Mouse (Mus musculus) embryonic facial prominence, embryonic 14.5 days (tissue): ENCODE results near the gene Zfp358. TPM values are rescaled to one million over a fixed set of nuclear protein-coding genes. Genes with fewer than 3 reads are reported as not detected.

ENCODE experiments used
- ATAC-seq: fragments of 200-750 bp; cut with Nextera tagmentation; 2 replicates; pipeline ENCODE4 v1.8.0; 2017; ENCODE audit warnings: low read depth, moderate number of reproducible peaks, moderate TSS enrichment
- DNase-seq: peaks from one replicate; pipeline ENCODE4 v3.0.0-alpha.2; 2015; ENCODE audit warnings: low spot score
- H3K27ac ChIP-seq: fragments of 300-500 bp; sonication (generic); replicated peaks from 2 replicates; pipeline ENCODE4 v1.5.1; 2014; ENCODE audit warnings: low read depth, mild to moderate bottlenecking, low read length, moderate library complexity
- H3K27me3 ChIP-seq: fragments of 300-500 bp; sonication (generic); replicated peaks from 2 replicates; pipeline ENCODE4 v1.6.1; 2014; ENCODE audit warnings: low read length; ENCODE audit not compliant: control insufficient read depth, insufficient read depth
- H3K36me3 ChIP-seq: fragments of 300-500 bp; sonication (generic); 2 replicates; pipeline ENCODE4 v1.6.1; 2014; ENCODE audit warnings: low read length, mixed read lengths; ENCODE audit not compliant: control insufficient read depth, insufficient read depth
- H3K4me1 ChIP-seq: fragments of 300-500 bp; sonication (generic); 2 replicates; pipeline ENCODE4 v1.6.1; 2014; ENCODE audit warnings: antibody characterized with exemption, low read length; ENCODE audit not compliant: control insufficient read depth, insufficient read depth
- H3K4me2 ChIP-seq: fragments of 300-500 bp; sonication (generic); 2 replicates; pipeline ENCODE4 v1.6.1; 2014; ENCODE audit warnings: low read depth, mild to moderate bottlenecking, low read length, moderate library complexity, mixed read lengths
- H3K4me3 ChIP-seq: fragments of 300-500 bp; sonication (generic); 2 replicates; pipeline ENCODE4 v1.5.1; 2014; ENCODE audit warnings: low read depth, mild to moderate bottlenecking, low read length
- H3K9ac ChIP-seq: fragments of 300-500 bp; sonication (generic); 2 replicates; pipeline ENCODE4 v1.6.1; 2014; ENCODE audit warnings: low read depth, mild to moderate bottlenecking, low read length, moderate library complexity, mixed read lengths
- H3K9me3 ChIP-seq: fragments of 300-500 bp; sonication (generic); 2 replicates; pipeline ENCODE4 v1.6.1; 2016; ENCODE audit warnings: low read length; ENCODE audit not compliant: control insufficient read depth
- WGBS: fragments of 180-500 bp; shearing (Covaris S2); extraction: QIAGEN DNeasy Blood & Tissue Kit; methylation state at CpG from one replicate; pipeline ENCODE4 v1.1.7; 2014; 5-methylcytosine and 5-hydroxymethylcytosine counted together
- polyA plus RNA-seq: library from polyadenylated mRNA; unstranded; fragments of >200 nt; fragmentation: Nextera tagmentation; extraction: Ambion mirVana; gene quantifications from 2 replicates; pipeline ENCODE4 v1.2.1, GENCODE M21; 2014

Gene Zfp358
- polyA plus RNA-seq, 1 experiment from 2014 or later, result 22.6 TPM

GRCm38 (mm10) chr8:3468838-3469237 is 24.1 kb upstream of the Zfp358 start:
- no peak overlapping the region for H3K27ac ChIP-seq

GRCm38 (mm10) chr8:3470562-3470961 is 22.4 kb upstream of the Zfp358 start, which contains the start of gene Tex45:
Gene Tex45 (plus strand): TSS chr8:3470862.
- no peak within 1 kb of the TSS for H3K4me3 ChIP-seq
- peaks cover 3% of the 10 kb centered on the region; the same call in 1 of the 2 replicates for H3K27me3 ChIP-seq
- no peaks in the 10 kb centered on the region for H3K36me3 ChIP-seq
- H3K27ac ChIP-seq, result no peak within 1 kb of the TSS
- no peak within 1 kb of the TSS for H3K4me2 ChIP-seq
- H3K9ac ChIP-seq, result no peak within 1 kb of the TSS
- ATAC-seq, result no peak
- DNase-seq, result no peak
- peaks cover 7% of the 10 kb centered on the region; the same call in 1 of the 2 replicates for H3K4me1 ChIP-seq
- H3K9me3 ChIP-seq, result no peaks in the 10 kb centered on the region

More at GRCm38 (mm10) chr8:3468838-3469237, 24.1 kb upstream of the Zfp358 start:
- DNase-seq (no peak), ATAC-seq (no peak)
- Histone ChIP-seq H3K27me3 (no peaks in the 10 kb centered on the region), H3K36me3 (no peaks in the 10 kb centered on the region), H3K4me1 (peaks cover 7% of the 10 kb centered on the region; the same call in 1 of the 2 replicates), H3K9ac (no peak overlapping the region), H3K9me3 (no peaks in the 10 kb centered on the region), H3K4me3 (no peak overlapping the region), H3K4me2 (no peak overlapping the region)
- WGBS, result 97% methylated on average over 1 of the region's 1 CpGs

- Histone ChIP-seq H3K9me3 (no peaks in the 10 kb centered on the region), H3K4me3 (peak overlapping the region; percentile 33), H3K4me2 (peak overlapping the region; percentile 61), H3K27me3 (peaks cover 11% of the 10 kb centered on the region), H3K36me3 (no peaks in the 10 kb centered on the region), H3K9ac (peak overlapping the region; percentile 46; the same call in 1 of the 2 replicates), H3K4me1 (no peaks in the 10 kb centered on the region; the same call in 1 of the 2 replicates), H3K27ac (no peak overlapping the region)
- DNase-seq (peak; percentile 35), ATAC-seq (peak; percentile 63; the same call in 1 of the 2 replicates)
- 29% methylated on average over 37 of the region's 37 CpGs for WGBS
Measured at GRCm38 (mm10) chr8:3475715-3476429, 17.1 kb upstream of the Zfp358 start.

- Histone ChIP-seq H3K27me3 (peaks cover 11% of the 10 kb centered on the region), H3K4me3 (no peak overlapping the region), H3K9me3 (no peaks in the 10 kb centered on the region), H3K4me2 (no peak overlapping the region), H3K4me1 (no peaks in the 10 kb centered on the region; the same call in 1 of the 2 replicates), H3K36me3 (no peaks in the 10 kb centered on the region), H3K9ac (no peak overlapping the region), H3K27ac (no peak overlapping the region)
- ATAC-seq (no peak), DNase-seq (peak; percentile 10)
- WGBS, result 60% methylated on average over 4 of the region's 4 CpGs
Measured at GRCm38 (mm10) chr8:3480221-3480785, 12.6 kb upstream of the Zfp358 start.

GRCm38 (mm10) chr8:3481605-3482004 is 11.3 kb upstream of the Zfp358 start:
- H3K4me3 ChIP-seq, result no peak overlapping the region
- 53% methylated on average over 5 of the region's 5 CpGs for WGBS
- no peak overlapping the region for H3K27ac ChIP-seq
- DNase-seq (no peak), ATAC-seq (no peak; the same call in 1 of the 2 replicates)
- no peaks in the 10 kb centered on the region for H3K9me3 ChIP-seq
- H3K36me3 ChIP-seq, result no peaks in the 10 kb centered on the region
- H3K4me2 ChIP-seq, result no peak overlapping the region
- no peaks in the 10 kb centered on the region for H3K27me3 ChIP-seq
- no peaks in the 10 kb centered on the region for H3K4me1 ChIP-seq
- no peak overlapping the region for H3K9ac ChIP-seq

- Histone ChIP-seq H3K4me3 (no peak overlapping the region), H3K27ac (no peak overlapping the region), H3K36me3 (no peaks in the 10 kb centered on the region), H3K9ac (no peak overlapping the region), H3K4me1 (no peaks in the 10 kb centered on the region), H3K27me3 (no peaks in the 10 kb centered on the region), H3K4me2 (no peak overlapping the region), H3K9me3 (no peaks in the 10 kb centered on the region)
- DNase-seq (no peak), ATAC-seq (no peak)
- 88% methylated on average over 22 of the region's 22 CpGs for WGBS
Measured at GRCm38 (mm10) chr8:3482240-3482740, 10.6 kb upstream of the Zfp358 start.

- Histone ChIP-seq H3K4me3 (no peak overlapping the region), H3K4me2 (no peak overlapping the region), H3K9ac (no peak overlapping the region), H3K36me3 (no peaks in the 10 kb centered on the region), H3K27me3 (no peaks in the 10 kb centered on the region), H3K27ac (no peak overlapping the region), H3K4me1 (no peaks in the 10 kb centered on the region), H3K9me3 (no peaks in the 10 kb centered on the region)
- 83% methylated on average over 7 of the region's 7 CpGs for WGBS
- DNase-seq (no peak), ATAC-seq (no peak)
Measured at GRCm38 (mm10) chr8:3483546-3483945, 9.4 kb upstream of the Zfp358 start.

- 27% methylated on average over 5 of the region's 5 CpGs for WGBS
- H3K4me1 ChIP-seq, result no peaks in the 10 kb centered on the region
- DNase-seq, result no peak
- no peak for ATAC-seq
- no peaks in the 10 kb centered on the region for H3K9me3 ChIP-seq
- H3K36me3 ChIP-seq, result no peaks in the 10 kb centered on the region
- no peaks in the 10 kb centered on the region for H3K27me3 ChIP-seq
- no peak overlapping the region for H3K27ac ChIP-seq
- H3K4me3 ChIP-seq, result no peak overlapping the region
- no peak overlapping the region for H3K4me2 ChIP-seq
- H3K9ac ChIP-seq, result no peak overlapping the region
Measured at GRCm38 (mm10) chr8:3485192-3485591, 7.7 kb upstream of the Zfp358 start.
